Mouse (Mus musculus): Measurements from ENCODE around the gene Rimbp2.

- TF ChIP-seq POLR2A (IDR thresholded peaks at IDR 0.05; ENCODE audit: low read depth, low read length) (no peak), CTCF (conservative IDR thresholded peaks at IDR 0.05 in 1 of 2, IDR thresholded peaks at IDR 0.05 in 1 of 2; ENCODE audit: low read depth in 2 of 2, low read length in 2 of 2) (no peak), RAD21 (IDR thresholded peaks at IDR 0.05; ENCODE audit: low read depth, low read length) (no peak), ETS1 (conservative IDR thresholded peaks at IDR 0.05; ENCODE audit: low read depth, low read length) (no peak), HCFC1 (IDR thresholded peaks at IDR 0.05; ENCODE audit: low read depth, low read length) (no peak), MEF2A (IDR thresholded peaks at IDR 0.05; ENCODE audit: borderline replicate concordance, low read depth, low read length) (no peak), MAFK (IDR thresholded peaks at IDR 0.05; ENCODE audit: insufficient replicate concordance, low read length) (no peak), E2F4 (IDR thresholded peaks at IDR 0.05; ENCODE audit: insufficient replicate concordance, low read depth, low read length) (no peak), USF2 (conservative IDR thresholded peaks at IDR 0.05; ENCODE audit: low read depth, low read length) (no peak), EP300 (IDR thresholded peaks at IDR 0.05; ENCODE audit: low read length) (no peak), CHD1 (IDR thresholded peaks at IDR 0.05; ENCODE audit: low read depth, low read length) (no peak), NRF1 (IDR thresholded peaks at IDR 0.05; ENCODE audit: low read depth, low read length) (no peak), TCF12 (IDR thresholded peaks at IDR 0.05; ENCODE audit: low read depth, low read length) (no peak)
Measured at GRCm38 (mm10) chr5:128841541-128841940, 111.7 kb downstream of the Rimbp2 start.
